Mouse (Mus musculus) midbrain, postnatal 0 days (tissue): ENCODE measurements around the gene 4930505A04Rik. TPM values are rescaled to one million over a fixed set of nuclear protein-coding genes. Genes with fewer than 3 reads are reported as not detected.

ENCODE experiments used
- ATAC-seq: fragments of 200-750 bp; cut with Nextera tagmentation; 2 replicates; pipeline ENCODE4 v1.8.0; 2017; ENCODE audit warnings: moderate number of reproducible peaks, mild to moderate bottlenecking, moderate TSS enrichment, moderate library complexity; ENCODE audit not compliant: low FRiP score
- DNase-seq: peaks from one replicate; pipeline ENCODE4 v3.0.0-alpha.2; 2015; ENCODE audit warnings: low spot score
- H3K27ac ChIP-seq: fragments of 300-500 bp; sonication (generic); 2 replicates; pipeline ENCODE4 v1.5.1; 2014; ENCODE audit warnings: low read depth, mild to moderate bottlenecking, low read length, mixed read lengths
- H3K27me3 ChIP-seq: fragments of 300-500 bp; sonication (generic); 2 replicates; pipeline ENCODE4 v1.6.1; 2014; ENCODE audit warnings: low read length, control low read depth, mixed read lengths; ENCODE audit not compliant: insufficient read depth
- H3K36me3 ChIP-seq: fragments of 300-500 bp; sonication (generic); 2 replicates; pipeline ENCODE4 v1.6.1; 2014; ENCODE audit warnings: low read length, control low read depth, mixed read lengths; ENCODE audit not compliant: insufficient read depth
- H3K4me1 ChIP-seq: fragments of 300-500 bp; sonication (generic); 2 replicates; pipeline ENCODE4 v1.6.1; 2014; ENCODE audit warnings: mild to moderate bottlenecking, control low read depth, antibody characterized with exemption, low read length, mixed read lengths; ENCODE audit not compliant: insufficient read depth
- H3K4me2 ChIP-seq: fragments of 300-500 bp; sonication (generic); 2 replicates; pipeline ENCODE4 v1.6.1; 2014; ENCODE audit warnings: low read depth, mild to moderate bottlenecking, low read length, mixed read lengths; ENCODE audit not compliant: poor library complexity, severe bottlenecking
- H3K4me3 ChIP-seq: fragments of 300-500 bp; sonication (generic); 2 replicates; pipeline ENCODE4 v1.5.1; 2014; ENCODE audit warnings: low read depth, mild to moderate bottlenecking, low read length, moderate library complexity
- H3K9ac ChIP-seq: fragments of 300-500 bp; sonication (generic); replicated peaks from 2 replicates; pipeline ENCODE4 v1.6.1; 2014; ENCODE audit warnings: mild to moderate bottlenecking, low read length, moderate library complexity, mixed read lengths; ENCODE audit not compliant: poor library complexity, severe bottlenecking
- H3K9me3 ChIP-seq: fragments of 300-500 bp; sonication (generic); 2 replicates; pipeline ENCODE4 v1.6.1; 2016; ENCODE audit warnings: low read length, control low read depth
- CTCF ChIP-seq: IDR thresholded peaks from 2 replicates; pipeline ENCODE4 v1.5.1; 2016; ENCODE audit warnings: antibody characterized with exemption, mild to moderate bottlenecking
- WGBS: fragments of 180-500 bp; shearing (Covaris S2); extraction: QIAGEN DNeasy Blood & Tissue Kit; methylation state at CpG from one replicate; pipeline ENCODE4 v1.1.7; 2014; 5-methylcytosine and 5-hydroxymethylcytosine counted together
- polyA plus RNA-seq: library from polyadenylated mRNA; unstranded; fragments of >200 nt; fragmentation: Nextera tagmentation; extraction: Ambion mirVana; gene quantifications from 2 replicates; pipeline ENCODE4 v1.2.1, GENCODE M21; 2015
- total RNA-seq: library from RNA; depleted of rRNA; stranded (reverse); fragments of >200 nt; gene quantifications from 2 replicates; pipeline ENCODE4 v1.2.3, GENCODE M21; 2014; rRNA removed

The 4930505A04Rik gene
- not detected in 2 replicates for total RNA-seq
- polyA plus RNA-seq, result 0.28 and 0.32 TPM in 2 replicates

DNA sequence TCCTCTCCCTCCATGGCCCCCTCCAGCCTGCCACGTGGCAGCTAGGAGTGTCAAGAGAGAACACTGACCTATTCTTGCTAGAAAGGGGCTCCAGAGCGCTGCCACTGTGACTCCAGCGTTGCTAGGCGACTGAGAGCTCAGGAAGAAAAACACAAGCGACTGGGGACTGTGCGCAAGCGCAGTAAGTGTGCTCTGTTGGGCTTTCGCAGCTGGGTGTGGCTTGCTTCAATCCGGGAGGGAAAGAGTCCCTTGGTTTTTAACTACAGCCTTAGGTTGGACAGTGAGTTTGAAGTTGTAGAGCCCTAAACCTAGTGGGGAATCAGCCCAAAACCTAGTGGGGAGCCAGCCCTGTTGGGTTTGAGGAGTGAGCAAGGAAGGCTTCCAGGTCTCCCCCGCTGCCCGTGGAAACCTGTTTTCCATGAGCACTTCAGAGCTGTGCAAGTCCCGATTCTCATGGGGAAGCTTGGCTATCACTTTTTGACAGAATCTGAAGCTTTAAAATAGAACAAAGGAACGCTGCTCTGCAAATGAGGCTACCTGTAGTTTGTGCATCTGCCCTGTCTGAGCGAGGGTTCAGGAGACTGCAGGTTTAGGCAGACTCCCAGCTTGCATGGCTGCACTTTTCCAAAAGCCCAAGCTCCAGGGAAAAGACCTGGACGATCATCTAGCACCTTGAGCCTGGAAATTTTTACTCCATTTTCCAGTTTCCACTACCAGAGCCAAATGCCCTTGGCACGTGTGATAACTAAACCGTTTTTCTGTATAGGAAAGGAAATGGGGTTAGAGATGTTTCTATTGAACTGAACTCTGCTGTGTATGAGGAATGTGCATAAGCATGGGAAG is at the start of gene 4930505A04Rik:
4930505A04Rik (minus strand) TSS at position 77 of the 843 bp plus-strand sequence.
- ATAC-seq, result peak; percentile 98
- 0 out of 2 replicates have a peak, but pooled peaks have one; percentile 3 for TF ChIP-seq CTCF

DNA sequence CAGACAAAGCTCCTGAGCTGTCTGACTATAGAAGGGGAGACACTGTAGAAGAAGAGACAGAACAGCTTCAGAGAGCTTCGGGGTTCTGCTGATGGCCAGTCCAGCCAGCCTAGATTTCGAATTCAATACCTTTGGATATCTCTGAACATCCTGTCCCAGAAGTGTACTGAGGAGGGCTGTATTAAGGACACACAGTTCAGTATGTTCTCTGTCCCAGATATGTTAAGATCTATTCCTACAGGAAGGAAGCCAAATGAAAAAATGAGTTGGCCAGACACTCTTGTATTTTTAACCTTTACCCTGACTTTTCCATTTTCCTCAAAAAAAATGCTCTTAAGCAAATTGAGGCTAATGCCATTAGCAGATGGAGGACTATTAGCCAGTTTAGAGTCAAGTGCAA is 45.5 kb upstream of the 4930505A04Rik start:
- H3K4me3 ChIP-seq, result no peak overlapping the region
- no peak overlapping the region for H3K27ac ChIP-seq
- ATAC-seq (no peak), DNase-seq (no peak)
- H3K4me2 ChIP-seq, result no peak overlapping the region
- no peaks in the 10 kb centered on the region for H3K36me3 ChIP-seq
- H3K9me3 ChIP-seq, result no peaks in the 10 kb centered on the region
- no peak for TF ChIP-seq CTCF
- no peaks in the 10 kb centered on the region for H3K4me1 ChIP-seq
- WGBS, result 81% methylated on average over 2 of the region's 2 CpGs
- H3K27me3 ChIP-seq, result no peaks in the 10 kb centered on the region
- H3K9ac ChIP-seq, result no peak overlapping the region

More for the DNA sequence above, at the start of gene 4930505A04Rik:
- Histone ChIP-seq H3K4me2 (peak within 1 kb of the TSS; percentile 71), H3K9me3 (no peaks in the 10 kb centered on the region), H3K27me3 (no peaks in the 10 kb centered on the region), H3K4me3 (peak within 1 kb of the TSS; percentile 40), H3K9ac (peak within 1 kb of the TSS; percentile 57), H3K36me3 (no peaks in the 10 kb centered on the region), H3K4me1 (no peaks in the 10 kb centered on the region; the same call in 1 of the 2 replicates), H3K27ac (peak within 1 kb of the TSS; percentile 93)
- peak; percentile 99 for DNase-seq
- 4% methylated on average over 17 of the region's 17 CpGs for WGBS

DNA sequence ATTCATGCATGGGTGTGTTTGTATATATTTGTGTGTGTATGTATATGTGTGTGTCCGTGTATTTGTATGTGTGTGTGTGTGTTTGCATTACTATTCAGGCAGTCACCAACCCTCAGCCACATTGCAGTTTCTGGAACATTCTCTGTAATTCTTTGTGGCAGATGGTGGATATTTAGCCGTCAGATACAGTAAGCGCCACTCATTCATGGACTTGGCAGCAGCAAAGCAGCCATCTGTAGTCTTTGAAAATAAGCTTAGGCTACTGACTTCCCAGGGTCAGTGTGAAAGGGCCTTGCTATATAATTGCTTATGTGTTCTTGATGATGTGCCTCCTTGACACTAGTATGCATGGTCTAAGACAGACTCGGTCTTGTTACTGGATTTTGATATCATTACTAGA is 36.6 kb upstream of the 4930505A04Rik start:
- H3K9ac ChIP-seq, result no peak overlapping the region
- H3K4me3 ChIP-seq, result no peak overlapping the region
- H3K27me3 ChIP-seq, result no peaks in the 10 kb centered on the region
- no peaks in the 10 kb centered on the region for H3K9me3 ChIP-seq
- H3K4me1 ChIP-seq, result no peaks in the 10 kb centered on the region
- DNase-seq (peak; percentile 66), ATAC-seq (no peak)
- H3K27ac ChIP-seq, result no peak overlapping the region
- WGBS, result 86% methylated on average over 4 of the region's 4 CpGs
- H3K36me3 ChIP-seq, result no peaks in the 10 kb centered on the region
- TF ChIP-seq CTCF, result no peak
- H3K4me2 ChIP-seq, result no peak overlapping the region

DNA sequence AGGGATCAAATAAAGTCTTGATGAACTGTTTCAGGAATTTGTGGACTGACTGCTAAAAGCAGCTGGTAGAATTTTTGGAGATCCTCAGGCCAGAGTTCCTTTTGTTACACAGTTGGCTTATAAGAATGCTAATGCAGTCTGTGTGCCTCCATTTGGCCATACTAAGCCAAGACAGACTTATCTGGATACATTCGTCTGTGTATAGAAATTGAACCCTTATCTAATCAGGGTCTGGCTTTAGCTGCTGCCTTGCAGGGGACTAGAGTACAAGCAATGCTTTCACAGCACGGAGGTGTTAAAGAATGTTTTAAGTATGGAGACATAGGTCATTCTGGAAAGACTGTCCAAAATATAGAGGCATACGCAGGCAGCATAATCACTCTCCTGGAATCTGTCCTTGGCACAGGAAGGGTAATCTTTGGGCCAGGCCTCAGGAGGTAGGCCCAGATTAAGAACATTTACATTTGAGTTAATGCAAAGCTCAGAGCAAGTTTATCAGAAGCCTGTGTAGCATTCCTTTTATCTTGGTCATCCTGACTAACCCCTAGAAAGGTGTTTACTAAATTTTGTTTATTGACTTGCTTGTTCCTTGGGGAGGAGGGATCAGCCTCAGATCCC is 27.2 kb upstream of the 4930505A04Rik start:
- no peak for TF ChIP-seq CTCF
- Histone ChIP-seq H3K9ac (no peak overlapping the region), H3K27me3 (no peaks in the 10 kb centered on the region), H3K4me3 (no peak overlapping the region), H3K36me3 (no peaks in the 10 kb centered on the region), H3K9me3 (no peaks in the 10 kb centered on the region), H3K27ac (no peak overlapping the region), H3K4me1 (no peaks in the 10 kb centered on the region), H3K4me2 (no peak overlapping the region)
- ATAC-seq, result no peak
- DNase-seq, result no peak
- 67% methylated on average over 3 of the region's 3 CpGs for WGBS

DNA sequence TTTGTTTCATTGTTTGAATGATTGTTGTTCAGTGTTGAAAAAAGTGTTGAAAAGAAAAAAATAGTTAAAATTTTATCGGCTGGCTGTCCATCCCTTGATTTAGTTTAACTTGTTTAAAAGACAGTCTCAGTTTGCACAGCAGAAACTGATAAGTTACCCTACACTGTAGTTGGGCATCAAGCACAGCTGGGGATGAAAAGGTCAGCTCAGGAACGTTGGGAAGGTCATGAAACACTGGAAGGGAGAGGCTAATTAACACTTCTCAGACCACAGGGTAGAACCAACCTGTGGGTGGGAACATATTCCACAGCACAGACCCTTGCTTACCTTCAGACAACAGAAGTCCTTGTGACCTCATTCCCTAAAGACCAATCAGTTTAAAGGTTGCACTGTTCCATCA is 25.5 kb upstream of the 4930505A04Rik start:
- TF ChIP-seq CTCF, result no peak
- ATAC-seq (no peak), DNase-seq (no peak)
- WGBS, result 59% methylated on average over 2 of the region's 2 CpGs
- no peak overlapping the region for H3K4me3 ChIP-seq
- no peaks in the 10 kb centered on the region for H3K27me3 ChIP-seq
- H3K9ac ChIP-seq, result no peak overlapping the region
- H3K27ac ChIP-seq, result no peak overlapping the region
- H3K36me3 ChIP-seq, result no peaks in the 10 kb centered on the region
- H3K4me1 ChIP-seq, result no peaks in the 10 kb centered on the region
- H3K4me2 ChIP-seq, result no peak overlapping the region
- no peaks in the 10 kb centered on the region for H3K9me3 ChIP-seq
